Mouse (Mus musculus) midbrain, embryonic 14.5 days (tissue): Measurements from ENCODE around the gene Ino80. TPM values are rescaled to one million over a fixed set of nuclear protein-coding genes. Genes with fewer than 3 reads are reported as not detected.

ENCODE experiments used
- ATAC-seq: fragments of 200-750 bp; cut with Nextera tagmentation; 2 replicates; pipeline ENCODE4 v1.8.0; 2017; ENCODE audit warnings: moderate number of reproducible peaks, moderate library complexity; ENCODE audit not compliant: low FRiP score, low TSS enrichment
- DNase-seq: peaks from one replicate; pipeline ENCODE4 v3.0.0-alpha.2; 2015
- H3K27ac ChIP-seq: fragments of 300-500 bp; sonication (generic); replicated peaks from 2 replicates; pipeline ENCODE4 v1.5.1; 2014; ENCODE audit warnings: mild to moderate bottlenecking, low read depth, low read length, moderate library complexity
- H3K27me3 ChIP-seq: fragments of 300-500 bp; sonication (generic); 2 replicates; pipeline ENCODE4 v1.6.1; 2014; ENCODE audit warnings: low read length, control low read depth, mixed read lengths; ENCODE audit not compliant: control insufficient read depth, insufficient read depth
- H3K36me3 ChIP-seq: fragments of 300-500 bp; sonication (generic); 2 replicates; pipeline ENCODE4 v1.6.1; 2014; ENCODE audit warnings: low read length, control low read depth; ENCODE audit not compliant: control insufficient read depth, insufficient read depth
- H3K4me1 ChIP-seq: fragments of 300-500 bp; sonication (generic); 2 replicates; pipeline ENCODE4 v1.6.1; 2014; ENCODE audit warnings: mild to moderate bottlenecking, antibody characterized with exemption, low read length, control low read depth; ENCODE audit not compliant: control insufficient read depth, insufficient read depth
- H3K4me2 ChIP-seq: fragments of 300-500 bp; sonication (generic); 2 replicates; pipeline ENCODE4 v1.6.1; 2014; ENCODE audit warnings: mild to moderate bottlenecking, low read length, moderate library complexity
- H3K4me3 ChIP-seq: fragments of 300-500 bp; sonication (generic); replicated peaks from 2 replicates; pipeline ENCODE4 v1.5.1; 2014; ENCODE audit warnings: low read depth, low read length
- H3K9ac ChIP-seq: fragments of 300-500 bp; sonication (generic); replicated peaks from 2 replicates; pipeline ENCODE4 v1.6.1; 2014; ENCODE audit warnings: mild to moderate bottlenecking, low read length, moderate library complexity
- H3K9me3 ChIP-seq: fragments of 300-500 bp; sonication (generic); 2 replicates; pipeline ENCODE4 v1.6.1; 2016; ENCODE audit warnings: low read length, control low read depth, mixed read lengths; ENCODE audit not compliant: control insufficient read depth
- WGBS: fragments of 180-500 bp; shearing (Covaris S2); extraction: QIAGEN DNeasy Blood & Tissue Kit; methylation state at CpG from one replicate; pipeline ENCODE4 v1.1.7; 2014; 5-methylcytosine and 5-hydroxymethylcytosine counted together
- polyA plus RNA-seq: library from polyadenylated mRNA; unstranded; fragments of >200 nt; fragmentation: Nextera tagmentation; extraction: Ambion mirVana; gene quantifications from 2 replicates; pipeline ENCODE4 v1.2.1, GENCODE M21; 2014

Ino80 gene
- polyA plus RNA-seq, 1 experiment from 2014 or later = 6.5 TPM

- H3K36me3 ChIP-seq = no peaks in the 10 kb centered on the region
- H3K4me2 ChIP-seq = no peak overlapping the region
- H3K9me3 ChIP-seq = no peaks in the 10 kb centered on the region
- no peaks in the 10 kb centered on the region for H3K4me1 ChIP-seq
- no peak overlapping the region for H3K4me3 ChIP-seq
- ATAC-seq (no peak), DNase-seq (no peak)
- no peak overlapping the region for H3K27ac ChIP-seq
- no peaks in the 10 kb centered on the region for H3K27me3 ChIP-seq
- H3K9ac ChIP-seq = no peak overlapping the region
Observed at GRCm38 (mm10) chr2:119507108-119507507, 29.6 kb upstream of the Ino80 start.

GRCm38 (mm10) chr2:119500965-119501652 is 23.6 kb upstream of the Ino80 start:
- 90% methylated on average over 2 of the region's 2 CpGs for WGBS
- H3K4me3 ChIP-seq = no peak overlapping the region

GRCm38 (mm10) chr2:119498859-119499258 is 21.4 kb upstream of the Ino80 start:
- ATAC-seq (no peak), DNase-seq (no peak)
- Histone ChIP-seq H3K36me3 (no peaks in the 10 kb centered on the region), H3K9me3 (no peaks in the 10 kb centered on the region), H3K4me1 (no peaks in the 10 kb centered on the region), H3K9ac (no peak overlapping the region), H3K27me3 (no peaks in the 10 kb centered on the region), H3K4me3 (no peak overlapping the region), H3K4me2 (no peak overlapping the region), H3K27ac (no peak overlapping the region)
- WGBS = 95% methylated on average over 2 of the region's 2 CpGs

More at GRCm38 (mm10) chr2:119500965-119501652, 23.6 kb upstream of the Ino80 start:
- no peak overlapping the region for H3K4me2 ChIP-seq
- no peak for DNase-seq
- H3K9me3 ChIP-seq = no peaks in the 10 kb centered on the region
- H3K9ac ChIP-seq = no peak overlapping the region
- H3K27me3 ChIP-seq = no peaks in the 10 kb centered on the region
- no peaks in the 10 kb centered on the region for H3K36me3 ChIP-seq
- ATAC-seq = no peak
- no peaks in the 10 kb centered on the region for H3K4me1 ChIP-seq
- no peak overlapping the region for H3K27ac ChIP-seq

DNA sequence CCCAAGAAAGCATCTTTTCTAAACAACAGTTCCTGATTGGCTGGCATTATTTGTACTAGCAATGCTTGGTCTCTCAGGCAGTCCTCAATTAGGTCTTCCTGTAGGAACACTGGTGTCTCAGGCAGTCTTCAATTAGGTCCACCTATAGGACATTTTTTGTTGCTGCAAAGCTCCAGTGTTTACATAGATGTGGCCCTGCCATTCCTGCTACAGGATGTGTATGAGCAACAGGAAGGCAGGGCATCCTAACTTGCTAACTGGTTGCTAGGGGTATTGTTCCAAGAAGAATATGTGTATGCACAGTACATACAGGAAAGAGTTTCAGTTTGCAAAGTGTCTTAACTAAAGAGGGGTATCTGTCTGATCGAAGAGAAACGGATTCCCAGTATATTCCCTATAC is 18.6 kb upstream of the Ino80 start:
- ATAC-seq (no peak), DNase-seq (no peak)
- WGBS = 97% methylated on average over 2 of the region's 2 CpGs
- H3K36me3 ChIP-seq = no peaks in the 10 kb centered on the region
- no peak overlapping the region for H3K27ac ChIP-seq
- no peaks in the 10 kb centered on the region for H3K9me3 ChIP-seq
- H3K9ac ChIP-seq = no peak overlapping the region
- no peaks in the 10 kb centered on the region for H3K4me1 ChIP-seq
- H3K4me2 ChIP-seq = no peak overlapping the region
- no peak overlapping the region for H3K4me3 ChIP-seq
- H3K27me3 ChIP-seq = no peaks in the 10 kb centered on the region

DNA sequence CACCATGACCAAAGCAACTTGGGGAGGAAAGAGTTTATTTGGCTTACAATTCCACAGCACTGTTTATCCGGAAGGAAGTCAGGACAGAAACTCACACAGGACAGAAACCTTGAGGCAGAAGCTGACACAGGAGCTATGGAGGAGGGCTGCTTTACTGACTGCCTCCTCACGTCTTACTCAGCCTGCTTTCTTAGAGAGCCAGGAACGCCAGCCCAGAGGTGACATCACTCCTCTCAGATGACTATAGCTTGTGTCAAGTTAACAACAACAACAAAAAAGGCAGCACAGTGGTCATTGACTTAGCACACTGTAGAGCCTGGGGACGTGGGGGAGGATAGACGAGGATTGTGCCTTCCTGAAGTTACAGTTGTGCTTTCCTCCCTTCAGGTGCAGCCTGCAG is 14.5 kb upstream of the Ino80 start:
- Histone ChIP-seq H3K27me3 (no peaks in the 10 kb centered on the region), H3K36me3 (no peaks in the 10 kb centered on the region), H3K9ac (no peak overlapping the region), H3K27ac (no peak overlapping the region), H3K9me3 (no peaks in the 10 kb centered on the region), H3K4me2 (no peak overlapping the region), H3K4me1 (no peaks in the 10 kb centered on the region), H3K4me3 (no peak overlapping the region)
- no peak for ATAC-seq
- 63% methylated on average over 5 of the region's 5 CpGs for WGBS
- DNase-seq = no peak

- DNase-seq = peak; percentile 14
- no peak overlapping the region for H3K4me3 ChIP-seq
- H3K9me3 ChIP-seq = no peaks in the 10 kb centered on the region
- WGBS = 10% methylated on average over 4 of the region's 4 CpGs
- no peak overlapping the region for H3K9ac ChIP-seq
- no peak overlapping the region for H3K27ac ChIP-seq
- H3K4me2 ChIP-seq = no peak overlapping the region
- H3K27me3 ChIP-seq = no peaks in the 10 kb centered on the region
- ATAC-seq = no peak
- H3K4me1 ChIP-seq = no peaks in the 10 kb centered on the region
- H3K36me3 ChIP-seq = no peaks in the 10 kb centered on the region
Observed at GRCm38 (mm10) chr2:119486488-119486887, 9.0 kb upstream of the Ino80 start.

GRCm38 (mm10) chr2:119482307-119482706 is 4.8 kb upstream of the Ino80 start:
- H3K9me3 ChIP-seq = no peaks in the 10 kb centered on the region
- no peak overlapping the region for H3K27ac ChIP-seq
- no peak overlapping the region for H3K9ac ChIP-seq
- no peak overlapping the region for H3K4me2 ChIP-seq
- no peaks in the 10 kb centered on the region for H3K36me3 ChIP-seq
- no peak for DNase-seq
- H3K4me1 ChIP-seq = 0 out of 2 replicates have a peak, but pooled peaks cover 5% of the 10 kb centered on the region
- H3K4me3 ChIP-seq = no peak overlapping the region
- H3K27me3 ChIP-seq = no peaks in the 10 kb centered on the region
- WGBS = 96% methylated on average over 1 of the region's 1 CpGs
- no peak for ATAC-seq

- no peaks in the 10 kb centered on the region for H3K9me3 ChIP-seq
- WGBS = 14% methylated on average over 9 of the region's 9 CpGs
- ATAC-seq (no peak; the same call in 1 of the 2 replicates), DNase-seq (no peak)
- H3K36me3 ChIP-seq = no peaks in the 10 kb centered on the region
- peaks cover 12% of the 10 kb centered on the region; the same call in 1 of the 2 replicates for H3K4me1 ChIP-seq
- H3K27me3 ChIP-seq = no peaks in the 10 kb centered on the region
- peak overlapping the region; percentile 91 for H3K4me3 ChIP-seq
- H3K27ac ChIP-seq = peak overlapping the region; percentile 84
- H3K4me2 ChIP-seq = peak overlapping the region; percentile 70
- peak overlapping the region; percentile 98 for H3K9ac ChIP-seq
Observed at GRCm38 (mm10) chr2:119478397-119478749, 886 bp upstream of the Ino80 start.

DNA sequence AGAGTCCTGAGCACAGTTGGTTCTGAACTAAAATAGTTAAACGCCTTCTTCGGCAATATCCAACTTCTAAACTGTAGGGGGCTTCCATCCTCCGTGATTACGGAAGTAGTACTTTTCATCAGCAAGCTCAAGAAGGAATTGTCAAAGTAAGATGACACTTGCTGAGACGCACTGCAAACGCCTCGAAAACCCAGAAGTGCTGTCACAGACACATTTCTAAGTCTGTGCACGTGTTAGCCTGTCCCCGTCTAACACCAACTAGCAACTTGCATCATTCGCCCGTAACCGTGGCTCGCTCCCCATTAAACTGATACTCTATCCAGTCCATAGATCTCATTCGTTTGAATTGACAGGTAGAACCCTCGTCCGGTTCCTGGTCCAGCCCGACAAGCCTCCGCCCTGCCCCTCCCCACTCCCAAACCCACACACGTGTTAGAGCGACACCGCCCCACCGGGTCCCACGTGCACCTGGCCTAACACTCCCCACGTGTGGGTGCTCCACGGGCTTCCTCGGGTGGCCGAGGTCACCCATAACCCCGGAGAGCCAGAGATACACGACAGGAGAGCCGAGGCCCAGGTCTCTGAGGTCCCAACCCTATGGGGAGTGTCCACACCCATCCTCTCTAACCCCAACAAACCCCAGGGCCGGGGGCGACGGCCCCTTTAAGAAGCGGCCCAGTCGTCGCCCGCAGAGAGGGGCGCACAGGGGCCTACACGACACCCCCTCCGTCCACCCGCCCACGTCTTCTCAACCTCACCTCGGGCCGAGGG is 681 bp downstream of the Ino80 start:
- peak overlapping the region; percentile 91 for H3K4me3 ChIP-seq
- DNase-seq (peak; percentile 79), ATAC-seq (peak; percentile 74)
- peak overlapping the region; percentile 98 for H3K27ac ChIP-seq
- no peaks in the 10 kb centered on the region for H3K36me3 ChIP-seq
- peak overlapping the region; percentile 98 for H3K9ac ChIP-seq
- WGBS = 0% methylated on average over 43 of the region's 44 CpGs
- peaks cover 12% of the 10 kb centered on the region; the same call in 1 of the 2 replicates for H3K4me1 ChIP-seq
- no peaks in the 10 kb centered on the region for H3K9me3 ChIP-seq
- no peaks in the 10 kb centered on the region for H3K27me3 ChIP-seq
- H3K4me2 ChIP-seq = peak overlapping the region; percentile 84
